Mouse (Mus musculus) stomach, postnatal 0 days (tissue): Measurements from ENCODE around the gene Pomt1.

Experiments used
- CTCF ChIP-seq: IDR thresholded peaks from 2 replicates; pipeline ENCODE4 v1.5.1; 2016; ENCODE audit warnings: antibody characterized with exemption, low read depth, mild to moderate bottlenecking, moderate library complexity
- EP300 ChIP-seq: optimal IDR thresholded peaks from 2 replicates; pipeline ENCODE3; 2016; ENCODE audit warnings: antibody characterized with exemption

- no peak for TF ChIP-seq CTCF
- no peak for TF ChIP-seq EP300
Measured at GRCm38 (mm10) chr2:32213000-32213399, 23.4 kb upstream of the Pomt1 start.
